Mouse (Mus musculus) cerebellum, postnatal 14 days (tissue): ENCODE measurements at regions not wholly inside any gene's neighbourhood (a gene's known extent, or its start where the extent isn't known, plus 50 kb on each side); places are given as distances from the start of the nearest gene placed in this dataset.

ENCODE experiments used
- DNase-seq, 2 experiments: peaks; one replicate each; pipeline ENCODE4 v3.0.0; 2021; ENCODE audit warnings: mixed read lengths in 2 of 2

GRCm38 (mm10) chr6:36645415-36645814 is 164.6 kb downstream of the Ptn start:
- no peak for DNase-seq

- no peak for DNase-seq
Observed at GRCm38 (mm10) chr6:36644880-36645279, 165.1 kb downstream of the Ptn start.

- peak; percentile 25 to 54 for DNase-seq
Observed at GRCm38 (mm10) chr6:36637031-36637430, 173.0 kb downstream of the Ptn start.

DNA sequence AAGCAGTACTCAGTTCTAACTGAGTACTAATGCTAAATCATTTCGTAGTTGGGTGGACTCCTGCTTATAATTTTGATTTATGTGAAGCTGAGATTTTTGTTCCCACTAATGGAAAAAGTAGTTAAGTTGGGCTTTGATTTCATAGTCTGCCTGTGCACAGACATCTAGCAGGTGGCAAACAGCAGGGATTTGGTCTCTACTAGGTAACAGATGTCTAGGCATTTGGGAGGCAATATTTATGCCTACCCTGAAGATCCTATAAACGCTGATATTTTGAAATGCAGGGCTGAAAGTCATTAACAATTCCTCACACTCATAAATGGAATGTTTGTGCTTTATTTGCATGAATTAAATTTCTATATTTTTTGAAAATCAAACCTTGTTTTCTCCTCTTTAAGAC is 182.4 kb downstream of the Ptn start:
- DNase-seq = peak; percentile 49 to 79

GRCm38 (mm10) chr6:36608281-36608970 is 201.6 kb downstream of the Ptn start:
- DNase-seq = peak; percentile 14 to 43

DNA sequence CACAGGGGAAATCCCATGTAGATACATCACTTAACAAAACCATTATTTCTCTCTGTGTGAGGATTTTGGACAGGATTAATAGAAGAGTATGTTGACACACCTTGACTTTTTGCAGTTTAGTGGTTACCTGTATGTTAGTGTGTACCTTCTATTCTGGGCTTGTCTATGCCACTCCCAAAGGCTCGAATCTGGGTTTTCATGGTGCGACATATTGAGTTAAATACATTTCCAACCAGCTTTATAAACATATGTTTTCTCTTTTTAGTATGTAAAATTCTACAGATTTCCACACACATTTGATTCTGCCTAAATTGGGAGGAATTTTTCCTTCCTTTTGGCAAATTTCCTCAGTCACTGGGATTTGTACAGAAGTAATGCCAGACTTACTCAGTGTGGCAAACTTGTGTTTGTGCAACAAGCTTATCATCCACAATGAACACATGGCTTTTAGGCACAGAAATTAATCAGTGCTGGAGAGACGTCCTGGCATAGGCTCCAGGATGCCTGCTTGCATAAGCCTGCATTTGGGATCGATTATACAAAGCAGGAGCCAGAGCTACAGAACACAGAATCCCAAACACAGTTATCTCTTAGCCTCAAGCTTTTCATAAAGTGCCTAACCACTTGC is 204.3 kb downstream of the Ptn start:
- peak in 1 of 2 experiments; percentile 22 for DNase-seq

- peak in 1 of 2 experiments; percentile 30 for DNase-seq
Observed at GRCm38 (mm10) chr6:36604802-36605201, 205.2 kb downstream of the Ptn start.

- peak; percentile 83 for DNase-seq
Observed at GRCm38 (mm10) chr6:36596574-36596973, 208.7 kb downstream of the Chrm2 start.

GRCm38 (mm10) chr6:36590881-36591630 is 203.2 kb downstream of the Chrm2 start:
- DNase-seq = no peak

GRCm38 (mm10) chr6:36581043-36581442 is 193.2 kb downstream of the Chrm2 start:
- no peak for DNase-seq
